ENCODE assay signal across 14 mouse cellular contexts in the genomic region with DNA sequence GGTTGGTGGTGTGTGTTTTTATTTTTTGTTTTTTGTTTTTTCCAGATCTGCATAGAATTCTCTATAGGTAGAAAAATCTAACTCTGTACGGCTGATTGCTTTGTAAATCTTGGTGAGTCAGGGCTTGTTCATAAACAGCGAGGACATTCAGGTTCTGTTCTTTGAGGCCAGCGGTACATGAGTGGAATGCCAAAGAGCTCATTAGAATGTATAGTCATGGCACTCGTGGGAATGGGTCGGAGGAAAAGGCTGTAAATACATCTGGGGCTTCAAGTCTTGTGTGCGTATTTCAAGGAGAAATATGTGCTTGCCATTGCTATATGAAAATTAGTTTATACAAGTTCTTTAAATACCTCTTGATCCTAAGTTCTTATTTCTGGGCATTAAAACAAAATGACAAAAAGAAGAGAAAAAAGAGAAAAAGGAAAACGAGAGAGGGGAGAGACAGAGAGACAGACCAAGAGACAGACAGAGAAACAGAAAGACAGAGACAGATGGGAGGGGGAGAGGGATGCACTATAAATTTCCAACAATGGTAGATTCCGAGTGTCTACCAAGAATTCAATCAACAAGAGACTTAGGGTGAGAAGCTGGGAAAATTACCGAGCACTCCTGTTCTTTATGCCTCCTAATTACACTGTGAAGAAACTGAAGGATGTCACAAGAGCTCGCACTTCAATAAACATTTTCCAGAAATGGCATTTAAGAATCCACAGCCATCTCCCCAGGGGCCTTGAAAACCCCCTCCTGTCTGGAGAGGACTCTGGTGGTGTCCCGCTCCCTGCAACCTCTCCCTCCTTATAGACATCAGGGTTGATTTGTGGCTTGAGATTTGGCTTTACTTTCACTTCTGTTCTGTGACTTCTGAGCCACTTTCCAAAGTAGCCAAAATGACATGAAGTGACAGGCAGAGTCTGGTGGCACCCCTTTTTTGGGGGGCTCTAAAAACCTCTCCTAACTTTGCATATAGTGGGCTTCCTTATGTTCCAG.
DNase-seq lines count a peak whose midpoint lies in the region; ATAC-seq lines count a peak whose summit lies in the region.
"Had no signal": no experiment of that assay in that cellular context is flagged by ENCODE, and none has a peak within 500 bp of the region (broad histone marks: within the 10 kb centered on the region; RNA-seq: fewer than 3 reads in every experiment).

No protein-coding gene starts in this region.

- H3K27ac ChIP-seq in intestine, embryonic 14.5 days (ENCODE audit: low read depth): no peak overlapping the region
- no peak overlapping the region for H3K27ac ChIP-seq in intestine, embryonic 15.5 days
- peak overlapping the region; percentile 67 for H3K27ac ChIP-seq in hindbrain, embryonic 10.5 days
- peak overlapping the region; percentile 72 for H3K27ac ChIP-seq in midbrain, embryonic 14.5 days (replicated peaks; ENCODE audit: low read depth, low read length)
- H3K27ac ChIP-seq: stomach, embryonic 15.5 days had no signal

- no peak for ATAC-seq in intestine, embryonic 14.5 days (replicated peaks; ENCODE audit: low FRiP score, low TSS enrichment, low read depth)
- no peak for ATAC-seq in intestine, embryonic 15.5 days
- ATAC-seq in midbrain, embryonic 14.5 days (ENCODE audit: low FRiP score, low TSS enrichment): peak; percentile 69; the same call in 1 of the 2 replicates
- ATAC-seq in activated CD4-positive, CD25-positive, alpha-beta regulatory T cell, adult 4 months: no peak

- no peak overlapping the region for H3K9ac ChIP-seq in intestine, embryonic 14.5 days (ENCODE audit: low read length)
- no peak overlapping the region for H3K9ac ChIP-seq in intestine, embryonic 15.5 days
- no peak overlapping the region for H3K9ac ChIP-seq in midbrain, embryonic 14.5 days (replicated peaks; ENCODE audit: low read length)
- H3K9ac ChIP-seq: stomach, embryonic 15.5 days had no signal

- no peaks in the 10 kb centered on the region for H3K36me3 ChIP-seq in intestine, embryonic 14.5 days (ENCODE audit: control insufficient read depth, insufficient read depth, low read length)
- H3K36me3 ChIP-seq in intestine, embryonic 15.5 days: no peaks in the 10 kb centered on the region
- H3K36me3 ChIP-seq in hindbrain, embryonic 10.5 days: no peaks in the 10 kb centered on the region
- no peaks in the 10 kb centered on the region for H3K36me3 ChIP-seq in midbrain, embryonic 14.5 days (ENCODE audit: control insufficient read depth, insufficient read depth, low read length)
- H3K36me3 ChIP-seq: stomach, embryonic 15.5 days had no signal

- H3K9me3 ChIP-seq in intestine, embryonic 14.5 days (ENCODE audit: control insufficient read depth, low read length): no peaks in the 10 kb centered on the region
- no peaks in the 10 kb centered on the region for H3K9me3 ChIP-seq in intestine, embryonic 15.5 days
- H3K9me3 ChIP-seq in hindbrain, embryonic 10.5 days: no peaks in the 10 kb centered on the region
- H3K9me3 ChIP-seq in midbrain, embryonic 14.5 days (ENCODE audit: control insufficient read depth, low read length): no peaks in the 10 kb centered on the region
- H3K9me3 ChIP-seq: stomach, embryonic 15.5 days had no signal

- WGBS in intestine, embryonic 14.5 days: 41% methylated on average over 11 of the region's 11 CpGs
- 52% methylated on average over 11 of the region's 11 CpGs for WGBS in intestine, embryonic 15.5 days
- WGBS in hindbrain, embryonic 10.5 days: 66% methylated on average over 11 of the region's 11 CpGs
- WGBS in midbrain, embryonic 14.5 days: 18% methylated on average over 11 of the region's 11 CpGs

- H3K4me2 ChIP-seq in intestine, embryonic 14.5 days (ENCODE audit: low read length): peak overlapping the region; percentile 12; the same call in 1 of the 2 replicates
- H3K4me2 ChIP-seq in intestine, embryonic 15.5 days (replicated peaks): no peak overlapping the region; the same call in 1 of the 2 replicates
- no peak overlapping the region; the same call in 1 of the 2 replicates for H3K4me2 ChIP-seq in midbrain, embryonic 14.5 days (ENCODE audit: low read length)
- H3K4me2 ChIP-seq: liver, embryonic 11.5 days; stomach, embryonic 15.5 days had no signal

- DNase-seq in intestine, embryonic 14.5 days (ENCODE audit: low spot score): no peak
- peak; percentile 69 for DNase-seq in embryo, embryonic 10.5 days (ENCODE audit: low spot score)
- DNase-seq in hindbrain, embryonic 10.5 days (ENCODE audit: low spot score): no peak
- DNase-seq in midbrain, embryonic 14.5 days: peak; percentile 89
- DNase-seq in urinary bladder, postnatal 14 days (ENCODE audit: low spot score): no peak
- DNase-seq in spleen, postnatal 10 days (ENCODE audit: low spot score in 2 of 2): no peak
- DNase-seq: adrenal gland, adult 8-10 months; cerebellum, adult 9-10 months; layer of hippocampus, postnatal 36 days had no signal

- peaks cover 5% of the 10 kb centered on the region; the same call in 1 of the 2 replicates for H3K4me1 ChIP-seq in intestine, embryonic 14.5 days (replicated peaks; ENCODE audit: control insufficient read depth, insufficient read depth, low read length)
- no peaks in the 10 kb centered on the region for H3K4me1 ChIP-seq in intestine, embryonic 15.5 days (replicated peaks)
- peaks cover 28% of the 10 kb centered on the region for H3K4me1 ChIP-seq in hindbrain, embryonic 10.5 days (replicated peaks)
- H3K4me1 ChIP-seq in midbrain, embryonic 14.5 days (ENCODE audit: control insufficient read depth, insufficient read depth, low read length): peaks cover 12% of the 10 kb centered on the region; the same call in 1 of the 2 replicates
- H3K4me1 ChIP-seq: stomach, embryonic 15.5 days had no signal

- H3K27me3 ChIP-seq in intestine, embryonic 14.5 days (replicated peaks; ENCODE audit: control insufficient read depth, insufficient read depth, low read length): no peaks in the 10 kb centered on the region
- H3K27me3 ChIP-seq in intestine, embryonic 15.5 days (replicated peaks): no peaks in the 10 kb centered on the region
- H3K27me3 ChIP-seq in hindbrain, embryonic 10.5 days (ENCODE audit: insufficient read depth, poor library complexity, severe bottlenecking): no peaks in the 10 kb centered on the region
- no peaks in the 10 kb centered on the region for H3K27me3 ChIP-seq in midbrain, embryonic 14.5 days (ENCODE audit: control insufficient read depth, insufficient read depth, low read length)
- H3K27me3 ChIP-seq: stomach, embryonic 15.5 days had no signal

- no peak overlapping the region for H3K4me3 ChIP-seq in intestine, embryonic 14.5 days (ENCODE audit: low read depth, low read length)
- H3K4me3 ChIP-seq in intestine, embryonic 15.5 days (replicated peaks): no peak overlapping the region
- no peak overlapping the region for H3K4me3 ChIP-seq in hindbrain, embryonic 10.5 days
- no peak overlapping the region for H3K4me3 ChIP-seq in midbrain, embryonic 14.5 days (replicated peaks; ENCODE audit: low read depth, low read length)
- H3K4me3 ChIP-seq: erythroblast, embryonic 14.5 days; stomach, embryonic 15.5 days had no signal

Comparison
In these comparisons a context has a peak if more than half of its experiments do, and no peak if none do; other contexts are left out.
1. DNase-seq: peak in embryo, embryonic 10.5 days (single experiment) and midbrain, embryonic 14.5 days (single experiment); none in intestine, embryonic 14.5 days (single experiment), hindbrain, embryonic 10.5 days (single experiment), urinary bladder, postnatal 14 days (single experiment) and spleen, postnatal 10 days (0 of 2).
2. H3K27ac ChIP-seq: peak in hindbrain, embryonic 10.5 days (single experiment) and midbrain, embryonic 14.5 days (single experiment); none in intestine, embryonic 14.5 days (single experiment) and intestine, embryonic 15.5 days (single experiment).